Mouse (Mus musculus) cerebellum, postnatal 25 days (tissue): ENCODE data around the gene Krtdap.
"Not testable (repeated sequence)": the region's sequence is repeated elsewhere in the genome, so short reads cannot be mapped to it uniquely, and the experiment has no call there.

ENCODE experiments used
- DNase-seq, 2 experiments: peaks; one replicate each; pipeline ENCODE4 v3.0.0; 2021; ENCODE audit warnings: mixed read lengths in 2 of 2

Gene Krtdap

DNA sequence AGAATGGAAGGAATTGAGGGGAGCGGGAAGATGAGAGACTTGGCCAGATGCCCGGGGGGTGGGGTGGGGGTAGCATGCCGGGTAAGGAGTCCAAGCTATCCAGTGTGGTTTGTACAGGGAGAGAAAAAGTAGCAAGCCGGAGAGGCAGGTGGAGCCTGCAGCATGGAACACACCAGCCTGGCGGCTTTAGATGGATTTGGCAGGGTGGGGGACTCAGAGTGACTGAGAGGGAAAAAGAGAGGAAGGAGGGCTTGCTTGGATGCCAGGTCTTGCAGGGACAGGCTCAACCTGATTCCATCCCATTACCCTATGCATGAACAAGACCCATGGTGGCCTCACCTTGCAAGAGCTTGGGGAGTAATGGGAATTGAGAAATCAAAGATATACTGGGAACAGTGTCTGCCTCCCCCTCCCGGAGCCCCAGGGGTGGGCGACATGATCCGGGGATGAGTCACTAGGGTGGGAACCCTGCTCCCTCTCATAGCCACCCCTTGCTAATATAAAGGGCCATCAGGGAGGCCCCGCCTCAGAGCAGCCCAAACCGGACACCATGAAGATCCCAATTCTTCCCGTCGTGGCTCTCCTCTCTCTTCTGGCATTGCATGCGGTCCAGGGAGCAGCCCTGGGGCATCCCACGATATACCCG, at the start of gene Krtdap:
TSS of gene Krtdap (plus strand) at position 520 of the 646 bp plus-strand sequence.
- no peak for DNase-seq

DNA sequence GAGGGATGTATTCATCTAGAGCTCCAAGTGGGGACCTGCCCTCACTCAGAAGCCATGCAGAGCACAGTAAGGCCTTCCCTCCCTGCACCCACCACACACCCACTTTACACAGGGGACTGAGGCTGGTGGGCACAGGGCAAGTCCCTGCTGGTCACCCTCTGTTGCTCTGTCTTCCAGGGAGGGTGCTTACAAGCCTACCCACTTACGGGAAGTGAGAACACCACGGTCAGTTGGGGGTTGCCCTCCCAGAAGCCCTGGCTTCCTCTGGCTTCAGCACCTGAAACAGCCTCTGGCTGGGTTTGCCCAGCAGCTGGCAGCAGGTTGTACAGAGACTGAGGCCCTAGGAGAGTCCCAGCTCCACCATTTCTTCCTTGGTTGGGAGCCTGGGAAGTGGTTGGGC, 45.1 kb upstream of the Krtdap start:
- DNase-seq: not testable (repeated sequence)

DNA sequence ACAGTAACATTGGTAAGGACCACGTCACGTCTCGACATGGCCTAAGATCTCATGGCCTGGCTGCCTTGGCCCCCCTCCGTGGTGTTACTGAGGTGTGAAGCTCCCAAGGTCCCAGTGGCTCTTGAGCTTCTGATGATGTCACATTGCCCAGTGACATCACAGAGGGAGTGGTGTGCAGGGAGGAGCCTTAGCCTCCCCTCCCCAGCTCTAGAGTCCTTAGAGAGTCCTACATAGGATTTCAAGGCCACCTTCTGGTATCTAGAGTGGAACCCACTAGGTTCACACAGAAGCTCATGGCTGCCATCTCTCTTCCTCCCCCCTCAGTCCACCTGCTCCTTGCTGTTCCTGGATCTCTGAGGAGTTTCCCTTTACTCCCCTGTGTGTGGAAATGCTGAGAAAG, 44.1 kb upstream of the Krtdap start, which contains the start of gene Gapdhs:
TSS of gene Gapdhs (minus strand) at position 65 of the 400 bp plus-strand sequence.
- DNase-seq: not testable (repeated sequence)

DNA sequence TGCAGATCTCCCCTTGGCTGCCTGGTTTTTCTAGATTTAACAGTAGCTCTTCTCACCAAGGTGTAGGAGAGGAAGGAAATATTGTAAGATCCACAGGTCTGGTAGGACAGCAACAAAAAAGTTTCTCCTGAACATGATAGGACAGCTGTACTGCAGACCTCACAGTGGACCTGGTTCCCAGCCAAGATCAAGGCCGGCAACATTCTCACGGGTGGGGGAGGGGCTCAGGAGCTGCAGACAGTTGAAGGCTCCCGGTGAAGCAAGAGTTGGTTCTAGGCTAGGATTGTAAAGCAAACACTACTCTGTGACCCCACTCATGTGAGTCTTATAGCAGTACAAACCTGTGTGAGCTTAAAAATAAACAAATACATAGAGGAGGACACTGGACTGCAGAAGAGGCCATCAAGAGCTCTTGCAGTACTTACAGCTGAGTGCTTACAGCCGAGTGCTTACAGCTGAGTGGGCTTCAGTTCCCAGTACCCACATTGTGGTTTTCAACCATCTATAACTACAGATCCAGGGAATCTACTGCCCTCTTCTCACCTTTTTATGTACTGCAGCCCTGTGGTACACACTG, 43.6 kb upstream of the Krtdap start:
- DNase-seq: no peak

DNA sequence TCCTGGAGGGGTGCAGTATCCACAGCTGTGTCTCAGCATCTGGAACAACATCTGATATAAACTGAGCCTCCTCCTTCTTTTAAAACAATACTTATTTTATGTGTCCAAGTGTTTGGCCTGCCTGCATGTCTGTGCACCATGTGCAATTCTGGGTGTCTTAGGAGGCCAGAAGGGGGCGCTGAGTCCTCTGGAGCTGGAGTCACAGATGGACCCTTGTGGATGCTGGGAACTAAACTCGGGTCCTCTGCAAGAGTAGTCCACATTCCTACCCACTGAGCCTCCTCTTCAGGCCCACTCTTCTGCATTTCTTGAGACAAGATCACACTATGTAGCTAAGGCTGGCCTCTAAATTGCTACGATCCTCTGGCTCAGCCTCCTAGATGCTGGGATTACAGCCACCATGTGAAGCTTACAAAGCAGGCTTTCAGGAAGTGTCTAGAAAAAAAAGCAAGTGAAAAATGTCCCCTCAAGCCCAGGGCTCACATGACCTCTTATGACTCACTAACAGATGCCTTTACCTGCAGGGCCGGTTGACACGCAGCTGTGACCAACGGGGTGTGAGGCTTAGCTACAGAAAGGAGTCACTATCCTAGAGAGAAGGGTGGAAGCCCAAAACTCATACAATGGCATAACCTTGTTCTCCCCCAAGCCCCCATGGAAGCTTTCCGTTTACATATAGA, 40.0 kb upstream of the Krtdap start:
- DNase-seq: no peak

DNA sequence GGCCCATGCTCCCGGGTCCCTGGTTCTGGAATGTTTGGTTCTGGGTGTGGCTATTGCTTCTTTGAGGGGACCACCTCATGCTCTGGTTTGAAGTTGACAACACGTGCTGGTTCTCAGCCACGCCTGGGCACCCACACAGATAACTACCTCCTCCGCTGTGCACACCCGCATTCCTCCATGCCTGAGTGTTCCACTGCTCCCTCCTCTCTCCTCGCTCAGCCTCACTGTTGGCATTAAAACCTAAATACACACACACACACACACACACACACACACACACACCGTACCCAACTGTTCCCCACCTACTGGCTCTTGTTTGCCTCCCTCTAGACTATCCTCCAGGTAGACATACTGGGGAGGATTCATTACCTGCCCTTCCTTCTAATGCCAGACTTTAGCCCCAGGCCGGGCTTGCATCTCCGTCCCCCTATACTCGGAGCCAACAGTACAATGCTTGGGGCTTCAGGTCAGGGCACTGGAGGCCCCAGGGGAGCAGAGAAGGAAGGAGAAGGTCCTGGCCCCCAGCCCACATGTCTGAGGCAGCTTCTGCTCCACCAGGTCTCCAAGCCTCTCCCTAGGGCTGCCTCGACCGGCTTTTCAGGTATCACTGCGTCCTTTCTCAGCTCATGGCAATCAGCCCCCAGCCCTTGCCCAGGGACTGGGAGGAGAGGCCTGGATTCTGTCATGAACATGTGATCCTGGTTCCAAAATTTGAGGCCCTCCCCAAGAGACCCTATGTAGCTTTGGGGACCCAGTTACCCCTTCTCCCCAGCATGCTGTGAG, 37.7 kb upstream of the Krtdap start:
- DNase-seq: no peak

DNA sequence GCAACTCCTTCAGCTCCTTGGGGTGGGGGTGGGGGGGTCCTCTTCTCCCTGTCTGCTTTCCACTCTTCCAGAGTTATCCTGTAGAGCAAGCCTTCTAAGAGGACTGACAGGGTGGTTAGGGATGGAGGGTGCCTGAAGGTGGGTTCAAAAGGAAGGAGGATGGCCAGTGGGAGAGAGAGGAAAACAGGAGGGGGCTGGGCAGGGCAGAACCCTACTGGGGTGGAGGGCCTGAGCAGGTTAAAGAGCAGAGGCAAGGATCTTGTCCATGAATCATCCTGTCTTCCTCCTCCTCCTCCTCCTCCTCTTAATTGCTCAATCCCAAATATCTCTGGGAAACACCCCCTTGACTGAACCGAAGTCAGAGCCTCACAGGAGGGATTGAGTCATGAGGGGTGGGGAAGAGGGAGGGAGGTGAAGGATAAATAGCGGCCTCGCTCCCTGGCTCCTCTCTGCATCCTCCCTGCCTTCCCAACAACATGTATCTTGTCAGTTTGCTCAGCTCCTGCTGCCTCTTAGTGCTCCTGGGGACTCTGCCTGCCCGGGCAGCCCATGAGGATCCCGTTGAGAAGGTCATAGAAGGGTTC, 36.5 kb upstream of the Krtdap start, which contains the start of gene Sbsn:
TSS of gene Sbsn (plus strand) at position 386 of the 584 bp plus-strand sequence.
- no peak for DNase-seq

DNA sequence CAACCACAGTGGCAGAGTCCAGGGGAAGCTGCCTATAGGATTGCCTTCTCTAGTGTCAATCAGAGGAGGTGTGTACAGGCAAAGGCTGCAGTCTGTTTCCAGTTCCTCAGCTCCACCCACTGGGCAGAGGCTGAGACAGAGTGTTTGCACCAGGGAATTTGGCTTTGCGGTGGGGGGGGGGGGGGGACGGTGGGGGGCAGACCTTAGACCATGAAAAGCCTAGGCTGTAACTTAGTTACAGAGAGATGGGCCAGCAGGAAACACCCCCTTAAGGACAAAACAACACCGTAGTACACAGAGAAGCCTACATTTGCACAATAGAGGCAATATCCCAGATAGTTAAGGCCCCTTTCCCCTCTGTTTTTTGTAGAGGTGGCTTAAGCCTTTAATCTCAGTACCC, 30.7 kb upstream of the Krtdap start:
- no peak for DNase-seq

DNA sequence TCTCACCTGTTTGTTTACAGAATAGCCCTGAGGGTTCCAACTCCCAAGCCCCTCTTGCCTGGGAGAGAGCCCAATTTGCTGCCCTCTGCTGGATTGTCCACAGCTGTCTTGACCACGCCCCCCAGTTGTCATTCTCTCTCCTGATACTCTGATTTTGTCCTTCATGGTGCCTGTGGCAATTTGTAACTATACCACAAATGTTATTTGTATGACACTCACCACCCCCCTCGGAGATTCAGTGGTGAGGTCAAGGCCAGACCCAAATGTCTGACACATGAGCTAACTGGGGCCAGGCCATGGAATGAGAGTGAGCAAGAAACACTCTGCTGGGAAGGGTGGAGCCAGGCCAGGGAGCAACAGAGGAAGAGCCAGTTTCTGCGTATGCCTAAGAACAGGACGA, 28.8 kb upstream of the Krtdap start:
- peak in 1 of 2 experiments; percentile 9 for DNase-seq

DNA sequence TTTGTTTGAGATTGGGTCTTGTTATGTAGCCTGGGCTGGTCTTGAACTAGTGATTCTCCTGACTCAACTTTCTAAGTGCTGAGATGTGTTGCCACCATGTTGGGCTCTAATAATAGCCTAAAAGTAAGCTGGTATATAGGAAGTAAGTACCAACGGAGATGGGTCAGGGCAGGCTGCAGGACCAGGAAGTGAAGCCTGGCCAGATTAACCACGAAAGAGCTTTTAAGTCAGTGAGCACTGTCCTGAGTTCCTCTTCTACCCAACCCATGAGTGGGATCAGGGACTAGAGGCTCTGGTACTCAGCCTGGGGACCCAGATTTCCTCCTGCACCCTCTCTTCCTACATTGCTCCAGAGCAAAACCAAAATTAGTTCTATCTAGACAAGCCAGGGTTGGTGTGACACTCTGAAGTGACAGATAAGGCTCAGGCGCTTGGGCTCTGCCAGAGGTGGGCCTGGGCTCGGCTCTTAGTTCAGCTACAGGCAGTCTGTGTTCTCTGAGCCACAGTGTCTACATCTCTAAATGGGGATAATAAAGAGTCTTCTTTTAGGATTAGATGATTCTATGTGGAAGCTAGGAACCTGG, 25.8 kb upstream of the Krtdap start:
- no peak for DNase-seq

DNA sequence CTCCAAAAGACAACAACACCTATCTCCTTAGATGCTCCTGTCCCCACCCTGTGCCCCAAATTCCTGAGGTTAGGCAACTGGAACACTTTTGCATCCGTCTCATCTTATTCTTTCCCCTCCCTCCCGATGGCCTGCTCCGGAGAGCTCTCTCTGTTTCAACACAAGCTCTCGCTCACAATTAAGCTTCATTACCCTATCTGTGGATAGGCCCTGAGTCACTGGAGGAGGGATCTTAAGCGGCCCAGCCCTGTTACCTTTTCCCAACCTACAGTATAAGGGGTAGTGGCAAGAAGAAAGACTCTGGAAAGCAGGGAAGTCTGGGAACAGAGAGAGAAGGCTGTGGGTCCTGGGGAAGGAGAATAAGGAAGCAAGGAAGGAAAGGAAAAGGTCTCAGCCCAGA, 24.2 kb upstream of the Krtdap start, which contains the start of gene Dmkn:
TSS of gene Dmkn (plus strand) at position 301 of the 400 bp plus-strand sequence.
- DNase-seq: no peak

DNA sequence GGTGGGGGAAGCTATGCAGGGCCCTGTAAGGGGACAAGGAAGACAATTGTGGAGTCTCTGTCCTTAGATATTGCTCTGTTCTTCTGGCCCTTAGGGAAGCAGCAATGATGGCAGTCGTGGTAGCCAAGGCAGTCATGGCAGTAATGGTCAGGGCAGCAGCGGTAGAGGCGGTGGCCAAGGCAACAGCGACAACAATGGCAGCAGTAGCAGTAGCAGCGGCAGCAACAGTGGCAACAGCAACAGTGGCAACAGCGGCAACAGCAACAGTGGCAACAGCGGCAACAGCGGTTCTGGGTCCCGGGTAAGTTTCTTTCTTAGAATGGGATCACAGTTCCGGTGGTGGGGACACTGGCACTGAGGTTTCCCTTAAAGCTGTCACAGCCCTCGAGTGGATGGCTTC, 22.5 kb upstream of the Krtdap start:
- no peak for DNase-seq

DNA sequence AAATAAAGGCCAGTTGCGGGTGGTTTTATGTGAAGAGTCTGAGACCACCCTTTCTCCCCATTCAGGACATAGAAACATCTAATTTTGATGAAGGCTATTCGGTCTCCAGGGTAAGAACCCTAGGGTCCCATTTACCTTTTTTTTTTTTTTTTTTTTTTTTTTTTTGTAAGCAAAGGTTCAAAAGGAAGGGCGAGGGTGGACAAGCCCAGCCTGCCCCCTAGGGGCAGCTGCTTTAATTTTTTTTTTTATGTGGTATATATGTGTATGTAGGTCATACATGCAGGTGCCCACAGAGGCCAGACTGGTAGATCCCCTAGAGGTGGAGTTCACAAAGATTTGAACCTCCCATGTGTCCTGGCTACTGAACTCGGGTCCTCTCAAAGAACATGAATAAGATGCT, 21.3 kb upstream of the Krtdap start:
- DNase-seq: no peak

DNA sequence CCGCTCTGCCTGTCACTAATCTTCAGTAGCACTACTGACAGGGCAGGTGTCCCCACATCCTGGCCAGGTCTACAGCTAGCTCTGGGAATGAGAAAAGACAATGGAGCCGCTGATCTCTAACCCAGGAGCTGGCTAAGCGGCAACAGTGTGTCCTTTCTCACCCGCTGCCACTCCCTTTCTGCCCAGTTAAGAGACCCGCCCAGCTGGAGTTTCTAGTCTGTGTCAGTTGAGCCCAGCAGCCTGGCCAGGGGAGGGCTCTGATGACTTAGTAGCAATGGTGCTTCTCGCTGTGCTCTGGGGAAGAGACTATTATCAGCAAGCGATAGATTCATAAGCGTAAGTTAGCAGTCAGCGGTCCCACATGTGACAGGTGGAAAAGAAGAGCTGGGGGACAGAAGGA, 18.5 kb upstream of the Krtdap start:
- DNase-seq: no peak

DNA sequence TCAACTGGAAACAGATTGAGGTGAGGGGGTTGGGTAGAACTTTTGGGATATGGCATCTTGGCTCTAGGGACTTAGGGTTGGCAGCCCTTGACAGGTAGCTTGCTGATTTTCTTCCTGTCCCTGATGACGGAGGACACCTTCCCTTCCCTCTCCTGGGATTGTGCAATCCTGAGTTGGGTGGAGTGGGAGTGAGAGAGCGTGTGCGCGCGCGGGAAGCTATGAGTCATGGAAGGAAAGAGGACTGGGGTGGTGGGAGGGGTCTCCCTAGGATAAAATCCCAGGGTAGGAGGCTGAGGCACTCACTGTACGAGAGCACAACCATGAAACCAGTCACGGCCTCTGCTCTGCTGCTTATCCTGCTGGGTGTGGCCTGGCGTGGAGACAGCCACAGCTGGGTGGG, 11.6 kb upstream of the Krtdap start:
- DNase-seq: no peak

DNA sequence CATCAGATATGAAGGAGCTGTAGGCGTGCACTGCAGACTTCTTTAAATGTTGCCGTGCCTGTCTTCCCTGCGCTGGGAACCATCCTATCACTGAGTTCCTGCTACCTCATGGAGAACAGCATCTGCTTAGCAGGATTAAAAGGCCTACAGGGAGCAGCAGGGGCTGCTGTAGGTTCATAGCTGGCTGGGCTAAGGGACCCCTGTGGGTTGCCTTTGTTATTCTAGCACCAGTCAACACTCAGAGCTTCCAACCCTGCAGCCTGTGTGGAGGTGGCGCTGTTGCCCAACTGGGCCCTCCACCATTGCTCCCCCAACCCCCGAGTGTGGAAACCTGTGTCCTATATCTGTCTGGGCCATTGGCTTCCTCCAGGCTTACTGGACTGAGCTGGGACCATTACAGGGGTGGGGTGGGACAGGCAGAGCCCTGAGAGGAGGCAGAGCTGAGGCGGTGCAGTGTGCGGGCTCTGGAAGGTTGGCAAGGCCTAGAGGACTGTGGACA, 10.6 kb upstream of the Krtdap start:
- no peak for DNase-seq

DNA sequence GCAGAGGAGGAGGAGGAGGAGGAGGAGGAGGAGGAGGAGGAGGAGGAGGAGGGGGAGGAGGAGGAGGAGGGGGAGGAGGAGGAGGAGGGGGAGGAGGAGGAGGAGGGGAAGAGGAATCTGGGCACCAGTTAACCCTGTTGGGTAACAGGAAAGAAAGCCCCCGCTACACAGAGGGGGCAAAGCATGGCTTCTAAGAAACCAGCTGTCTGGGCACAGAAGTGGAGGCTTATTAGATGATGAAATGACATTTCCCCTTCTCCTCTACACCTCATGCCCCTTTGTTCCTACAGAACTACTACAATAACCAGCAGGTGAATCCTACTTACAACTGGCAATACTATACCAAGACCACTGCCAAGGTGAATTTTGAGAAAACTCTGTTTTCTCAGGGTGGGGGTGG, 9.8 kb upstream of the Krtdap start:
- DNase-seq: no peak

DNA sequence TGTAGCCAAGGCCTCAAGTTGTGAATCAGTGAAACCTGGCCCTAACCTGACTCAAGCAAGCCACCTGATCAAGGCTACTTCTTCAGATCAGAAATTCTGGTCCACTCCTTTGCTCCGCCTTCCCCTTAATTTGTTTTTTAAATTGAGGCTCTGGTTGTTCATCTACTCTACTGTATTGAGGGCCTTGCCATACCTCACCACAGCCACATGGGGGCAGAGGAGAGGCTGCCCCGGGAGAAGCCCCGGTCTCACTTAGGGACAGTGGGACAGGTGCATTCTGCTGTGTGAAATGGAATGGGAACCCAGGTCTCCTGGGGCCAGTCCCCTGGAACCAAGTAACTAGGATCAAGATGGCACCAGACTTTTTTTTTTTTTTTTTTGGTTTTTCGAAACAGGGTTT, 5.9 kb upstream of the Krtdap start:
- no peak for DNase-seq

DNA sequence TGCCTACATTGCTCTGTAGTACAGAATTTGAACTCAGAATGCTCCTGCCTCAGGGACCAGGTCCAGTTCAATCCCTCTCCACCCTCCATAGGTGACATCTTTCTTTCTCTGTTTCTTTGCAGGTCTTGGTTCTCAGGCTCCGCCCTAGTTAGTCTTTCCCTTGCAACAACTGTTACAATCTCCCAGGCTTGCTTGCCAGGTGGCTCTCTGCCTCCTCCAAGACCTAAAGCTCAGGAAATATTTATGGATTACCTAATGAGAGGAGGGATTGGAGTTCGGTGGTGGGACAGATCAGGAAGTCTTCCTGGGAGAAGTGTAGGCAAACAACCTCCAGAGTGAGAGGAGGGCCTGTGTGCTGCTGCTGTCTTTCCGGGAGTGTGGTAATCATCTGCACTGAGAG, 5.0 kb upstream of the Krtdap start:
- no peak for DNase-seq

DNA sequence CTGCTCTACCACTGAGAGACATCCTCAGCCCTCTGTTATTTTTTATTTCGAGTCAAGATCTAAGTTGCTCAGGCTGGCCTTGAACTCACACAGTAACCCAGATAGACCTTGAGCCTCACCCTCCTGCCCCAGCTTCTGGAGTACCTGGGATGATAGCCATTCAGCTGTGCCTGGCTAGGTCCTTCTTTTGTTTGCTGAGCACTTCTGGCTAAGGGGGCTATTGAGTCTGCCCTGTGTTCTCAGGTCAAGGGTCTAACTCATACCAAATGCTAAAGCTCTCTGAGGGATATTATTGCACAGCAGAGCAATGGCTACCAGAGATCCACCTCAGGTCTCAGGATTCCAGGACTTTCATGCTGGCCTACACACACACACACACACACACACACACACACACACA, 2.5 kb upstream of the Krtdap start:
- DNase-seq: no peak

DNA sequence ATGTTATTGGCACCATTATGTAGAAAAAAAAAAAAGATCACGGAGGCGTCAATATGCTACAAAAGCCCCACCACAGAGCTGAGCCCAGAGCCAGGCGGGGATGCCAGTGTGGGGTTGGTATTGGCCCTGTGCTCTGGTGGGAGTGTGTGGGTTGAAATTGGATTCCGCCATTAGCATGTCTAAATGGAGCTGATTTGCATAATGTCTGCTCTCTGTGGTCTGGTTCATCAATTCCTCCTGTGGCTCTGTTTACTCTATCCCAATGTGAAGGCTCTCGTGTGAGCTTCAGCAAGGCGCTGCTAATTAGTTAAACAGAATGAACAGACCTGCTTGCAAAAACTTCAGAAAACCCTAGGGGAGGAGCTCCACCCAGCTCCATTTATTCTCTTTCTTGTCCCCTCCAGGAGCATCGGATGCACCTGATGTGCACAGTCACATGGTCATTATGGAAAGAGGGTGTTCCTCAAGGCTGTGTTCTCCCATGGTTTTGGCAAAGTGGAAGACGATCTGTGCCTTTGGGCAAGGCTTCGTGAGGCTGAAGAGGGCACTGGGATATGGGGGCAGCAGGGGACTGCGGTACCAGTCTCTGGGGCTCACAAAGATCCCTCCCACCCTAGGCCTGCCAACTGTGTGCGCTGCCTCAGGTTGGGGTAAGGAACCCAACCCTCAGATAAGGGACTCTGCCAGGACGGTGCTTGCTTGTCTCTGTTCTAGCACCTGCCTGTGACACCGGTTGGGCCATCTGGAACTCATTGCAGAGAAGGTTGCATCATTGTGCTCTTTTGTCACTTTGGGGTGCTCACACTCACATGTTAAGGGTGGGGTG, 1.8 kb upstream of the Krtdap start:
- DNase-seq: no peak
